ENCODE assay signal across 10 mouse cellular contexts in the genomic region with DNA sequence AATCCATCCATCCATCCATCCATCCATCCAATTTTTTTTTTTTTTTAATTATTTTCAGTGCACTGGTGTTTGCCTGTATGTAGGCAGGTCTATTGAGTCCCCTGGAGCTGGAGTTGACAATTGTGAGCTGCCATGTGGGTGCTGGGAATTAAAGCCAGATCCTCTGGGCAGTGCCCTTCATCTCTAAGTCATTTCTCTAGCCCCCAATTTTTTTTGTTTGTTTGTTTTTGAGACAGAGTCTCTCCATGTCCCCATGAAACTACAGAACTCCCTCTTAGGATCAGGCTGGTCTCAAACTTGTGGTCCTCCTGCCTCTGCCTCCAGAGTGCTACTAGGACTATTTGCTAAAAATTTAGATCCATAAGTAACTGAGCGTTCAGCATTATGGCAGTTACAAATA. TPM values are rescaled to one million over a fixed set of nuclear protein-coding genes. Genes with fewer than 3 reads are reported as not detected.
DNase-seq lines count a peak whose midpoint lies in the region; ATAC-seq and TF ChIP-seq lines count a peak whose summit lies in the region.
"Had no signal": no experiment of that assay in that cellular context is flagged by ENCODE, and none has a peak within 500 bp of the region (broad histone marks: within the 10 kb centered on the region; RNA-seq: fewer than 3 reads in every experiment).

No protein-coding gene starts in this region.

- peak overlapping the region; percentile 71 for H3K4me2 ChIP-seq in heart, embryonic 15.5 days
- peak overlapping the region; percentile 76; the same call in 1 of the 2 replicates for H3K4me2 ChIP-seq in embryonic facial prominence, embryonic 14.5 days (ENCODE audit: low read depth, low read length)
- peak overlapping the region; percentile 69 for H3K4me2 ChIP-seq in hindbrain, postnatal 0 days (ENCODE audit: low read depth, low read length)
- peak overlapping the region; percentile 57 for H3K4me2 ChIP-seq in midbrain, embryonic 14.5 days (ENCODE audit: low read length)

- H3K4me1 ChIP-seq in heart, embryonic 15.5 days (replicated peaks): peaks cover 14% of the 10 kb centered on the region
- peaks cover 5% of the 10 kb centered on the region for H3K4me1 ChIP-seq in embryonic facial prominence, embryonic 14.5 days (ENCODE audit: control insufficient read depth, insufficient read depth, low read length)
- H3K4me1 ChIP-seq in hindbrain, postnatal 0 days (ENCODE audit: insufficient read depth, low read length): peaks cover 4% of the 10 kb centered on the region
- H3K4me1 ChIP-seq in midbrain, embryonic 14.5 days (ENCODE audit: control insufficient read depth, insufficient read depth, low read length): peaks cover 17% of the 10 kb centered on the region

- no peaks in the 10 kb centered on the region for H3K36me3 ChIP-seq in heart, embryonic 15.5 days
- no peaks in the 10 kb centered on the region for H3K36me3 ChIP-seq in embryonic facial prominence, embryonic 14.5 days (ENCODE audit: control insufficient read depth, insufficient read depth, low read length)
- H3K36me3 ChIP-seq in hindbrain, postnatal 0 days (ENCODE audit: insufficient read depth, low read length): no peaks in the 10 kb centered on the region
- no peaks in the 10 kb centered on the region for H3K36me3 ChIP-seq in midbrain, embryonic 14.5 days (ENCODE audit: control insufficient read depth, insufficient read depth, low read length)

- DNase-seq in heart, postnatal 36 days: no peak
- no peak for DNase-seq in embryonic facial prominence, embryonic 14.5 days (ENCODE audit: low spot score)
- no peak for DNase-seq in hindbrain, postnatal 0 days (ENCODE audit: low spot score)
- DNase-seq in midbrain, embryonic 14.5 days: no peak
- DNase-seq in cerebellum, adult 9-10 months: no peak
- DNase-seq in layer of hippocampus, adult 9-10 months (ENCODE audit: low spot score): no peak
- no peak for DNase-seq in right cerebral cortex, postnatal 14 days

- no peaks in the 10 kb centered on the region for H3K27me3 ChIP-seq in heart, embryonic 15.5 days
- H3K27me3 ChIP-seq in embryonic facial prominence, embryonic 14.5 days (replicated peaks; ENCODE audit: control insufficient read depth, insufficient read depth, low read length): no peaks in the 10 kb centered on the region
- H3K27me3 ChIP-seq in hindbrain, postnatal 0 days (ENCODE audit: insufficient read depth, low read length): no peaks in the 10 kb centered on the region
- H3K27me3 ChIP-seq in midbrain, embryonic 14.5 days (ENCODE audit: control insufficient read depth, insufficient read depth, low read length): no peaks in the 10 kb centered on the region

- TF ChIP-seq CTCF in hindbrain, postnatal 0 days (IDR thresholded peaks at IDR 0.05; ENCODE audit: low read depth): no peak

- intact Hi-C loops in heart, postnatal 36 days (cut with DNase I): no loop called here

- peak overlapping the region; percentile 65; the same call in 1 of the 2 replicates for H3K9ac ChIP-seq in heart, embryonic 15.5 days
- H3K9ac ChIP-seq in embryonic facial prominence, embryonic 14.5 days (ENCODE audit: low read depth, low read length): no peak overlapping the region; the same call in 1 of the 2 replicates
- peak overlapping the region; percentile 67 for H3K9ac ChIP-seq in hindbrain, postnatal 0 days (replicated peaks; ENCODE audit: low read length)
- peak overlapping the region; percentile 63 for H3K9ac ChIP-seq in midbrain, embryonic 14.5 days (replicated peaks; ENCODE audit: low read length)

- 97% methylated on average over 1 of the region's 1 CpGs for WGBS in heart, embryonic 15.5 days
- 85% methylated on average over 1 of the region's 1 CpGs for WGBS in embryonic facial prominence, embryonic 14.5 days
- WGBS in hindbrain, postnatal 0 days: 91% methylated on average over 1 of the region's 1 CpGs
- 93% methylated on average over 1 of the region's 1 CpGs for WGBS in midbrain, embryonic 14.5 days

- ATAC-seq in heart, embryonic 15.5 days (replicated peaks; ENCODE audit: insufficient number of reproducible peaks, insufficient read depth, low FRiP score, low read depth): no peak
- ATAC-seq in embryonic facial prominence, embryonic 14.5 days (ENCODE audit: low read depth): no peak
- ATAC-seq in hindbrain, postnatal 0 days: peak; percentile 1; the same call in 1 of the 2 replicates
- no peak for ATAC-seq in midbrain, embryonic 14.5 days (ENCODE audit: low FRiP score, low TSS enrichment)

- H3K4me3 ChIP-seq in heart, embryonic 15.5 days: peak overlapping the region; percentile 49; the same call in 1 of the 2 replicates
- peak overlapping the region; percentile 36; the same call in 1 of the 2 replicates for H3K4me3 ChIP-seq in embryonic facial prominence, embryonic 14.5 days (ENCODE audit: low read depth, low read length)
- peak overlapping the region; percentile 36 for H3K4me3 ChIP-seq in hindbrain, postnatal 0 days (ENCODE audit: low read length)
- H3K4me3 ChIP-seq in midbrain, embryonic 14.5 days (replicated peaks; ENCODE audit: low read depth, low read length): peak overlapping the region; percentile 35

- no peak overlapping the region for H3K27ac ChIP-seq in heart, embryonic 15.5 days
- H3K27ac ChIP-seq in embryonic facial prominence, embryonic 14.5 days (replicated peaks; ENCODE audit: low read depth, low read length): no peak overlapping the region; the same call in 1 of the 2 replicates
- H3K27ac ChIP-seq in hindbrain, postnatal 0 days: peak overlapping the region; percentile 91
- peak overlapping the region; percentile 88 for H3K27ac ChIP-seq in midbrain, embryonic 14.5 days (replicated peaks; ENCODE audit: low read depth, low read length)

- H3K9me3 ChIP-seq in heart, embryonic 15.5 days (replicated peaks): no peaks in the 10 kb centered on the region
- H3K9me3 ChIP-seq in embryonic facial prominence, embryonic 14.5 days (ENCODE audit: control insufficient read depth, low read length): no peaks in the 10 kb centered on the region
- H3K9me3 ChIP-seq in hindbrain, postnatal 0 days (ENCODE audit: low read length): no peaks in the 10 kb centered on the region
- no peaks in the 10 kb centered on the region for H3K9me3 ChIP-seq in midbrain, embryonic 14.5 days (ENCODE audit: control insufficient read depth, low read length)

RNA-seq across cellular contexts. Expression of a gene that starts 4.9 kb away (rescaled TPM):
- 190 and 235 TPM in 2 replicates for polyA plus RNA-seq in heart, embryonic 15.5 days (2015; fragmentation: Nextera tagmentation; extraction: Ambion mirVana)
- 100 to 1,000 TPM in 1 of 2 experiments, 10 to 100 TPM in 1; 97.8 to 106 TPM for total RNA-seq in heart, postnatal 36 days (2021)
- polyA plus RNA-seq in embryonic facial prominence, embryonic 14.5 days (2014; fragmentation: Nextera tagmentation; extraction: Ambion mirVana): 386 and 420 TPM in 2 replicates
- 171 and 176 TPM in 2 replicates for total RNA-seq in hindbrain, postnatal 0 days (2014; rRNA removed)
- polyA plus RNA-seq in hindbrain, postnatal 0 days (2015; fragmentation: Nextera tagmentation; extraction: Ambion mirVana): 244 and 249 TPM in 2 replicates
- polyA plus RNA-seq in midbrain, embryonic 14.5 days (2014; fragmentation: Nextera tagmentation; extraction: Ambion mirVana): 539 and 584 TPM in 2 replicates

RNA-seq across cellular contexts. Expression of a gene that starts 17.6 kb away (rescaled TPM):
- polyA plus RNA-seq in heart, embryonic 15.5 days (2015; fragmentation: Nextera tagmentation; extraction: Ambion mirVana): 0.20 and 0.30 TPM in 2 replicates
- not detected for total RNA-seq in heart, postnatal 36 days (2021)
- polyA plus RNA-seq in embryonic facial prominence, embryonic 14.5 days (2014; fragmentation: Nextera tagmentation; extraction: Ambion mirVana): 0.35 TPM in 1 of 2 replicates, not detected in the other
- 0.47 TPM in 1 of 2 replicates, not detected in the other for total RNA-seq in hindbrain, postnatal 0 days (2014; rRNA removed)
- 1.2 and 1.5 TPM in 2 replicates for polyA plus RNA-seq in hindbrain, postnatal 0 days (2015; fragmentation: Nextera tagmentation; extraction: Ambion mirVana)
- polyA plus RNA-seq in midbrain, embryonic 14.5 days (2014; fragmentation: Nextera tagmentation; extraction: Ambion mirVana): 0.32 and 0.77 TPM in 2 replicates
- total RNA-seq: left cerebral cortex, postnatal 4 days had no signal
- polyA plus RNA-seq: spleen, adult 2 months had no signal

RNA-seq across cellular contexts. Expression of a gene that starts 46.4 kb away (rescaled TPM):
- polyA plus RNA-seq in heart, embryonic 15.5 days (2015; fragmentation: Nextera tagmentation; extraction: Ambion mirVana): 247 and 251 TPM in 2 replicates
- total RNA-seq in heart, postnatal 36 days (2021): 100 to 1,000 TPM; 301 to 316 TPM
- polyA plus RNA-seq in embryonic facial prominence, embryonic 14.5 days (2014; fragmentation: Nextera tagmentation; extraction: Ambion mirVana): 258 and 271 TPM in 2 replicates
- total RNA-seq in hindbrain, postnatal 0 days (2014; rRNA removed): 174 and 197 TPM in 2 replicates
- polyA plus RNA-seq in hindbrain, postnatal 0 days (2015; fragmentation: Nextera tagmentation; extraction: Ambion mirVana): 254 and 259 TPM in 2 replicates
- polyA plus RNA-seq in midbrain, embryonic 14.5 days (2014; fragmentation: Nextera tagmentation; extraction: Ambion mirVana): 181 and 232 TPM in 2 replicates

RNA-seq across cellular contexts. Expression of a gene that starts 59.0 kb away (rescaled TPM):
- 25.6 and 28.9 TPM in 2 replicates for polyA plus RNA-seq in heart, embryonic 15.5 days (2015; fragmentation: Nextera tagmentation; extraction: Ambion mirVana)
- total RNA-seq in heart, postnatal 36 days (2021): 10 to 100 TPM; 29.8 to 29.9 TPM
- 22.2 and 23.1 TPM in 2 replicates for polyA plus RNA-seq in embryonic facial prominence, embryonic 14.5 days (2014; fragmentation: Nextera tagmentation; extraction: Ambion mirVana)
- 12.3 and 15.1 TPM in 2 replicates for total RNA-seq in hindbrain, postnatal 0 days (2014; rRNA removed)
- polyA plus RNA-seq in hindbrain, postnatal 0 days (2015; fragmentation: Nextera tagmentation; extraction: Ambion mirVana): 17.6 and 19.8 TPM in 2 replicates
- polyA plus RNA-seq in midbrain, embryonic 14.5 days (2014; fragmentation: Nextera tagmentation; extraction: Ambion mirVana): 25.0 and 31.6 TPM in 2 replicates

Comparison
In these comparisons a context has a peak if more than half of its experiments do, and no peak if none do; other contexts are left out.
1. H3K27ac ChIP-seq: peak in hindbrain, postnatal 0 days (single experiment) and midbrain, embryonic 14.5 days (single experiment); none in heart, embryonic 15.5 days (single experiment) and embryonic facial prominence, embryonic 14.5 days (single experiment).
2. Peak in every context shown above with its lines, with median percentiles within 50 percentile points of each other: H3K4me2 ChIP-seq and H3K4me3 ChIP-seq.